Mouse (Mus musculus) effector memory CD4-positive, alpha-beta T cell, adult 5 months (primary cell): Measurements from ENCODE around the gene Tpi1. TPM values are rescaled to one million over a fixed set of nuclear protein-coding genes. Genes with fewer than 3 reads are reported as not detected.

Experiments used
- polyA plus RNA-seq: library from polyadenylated mRNA; unstranded; fragments of 100-300 nt; shearing (Covaris generic); gene quantifications from one replicate; pipeline ENCODE4 v1.2.1, GENCODE M21; 2017

Gene Tpi1
- 109 TPM for polyA plus RNA-seq

DNA sequence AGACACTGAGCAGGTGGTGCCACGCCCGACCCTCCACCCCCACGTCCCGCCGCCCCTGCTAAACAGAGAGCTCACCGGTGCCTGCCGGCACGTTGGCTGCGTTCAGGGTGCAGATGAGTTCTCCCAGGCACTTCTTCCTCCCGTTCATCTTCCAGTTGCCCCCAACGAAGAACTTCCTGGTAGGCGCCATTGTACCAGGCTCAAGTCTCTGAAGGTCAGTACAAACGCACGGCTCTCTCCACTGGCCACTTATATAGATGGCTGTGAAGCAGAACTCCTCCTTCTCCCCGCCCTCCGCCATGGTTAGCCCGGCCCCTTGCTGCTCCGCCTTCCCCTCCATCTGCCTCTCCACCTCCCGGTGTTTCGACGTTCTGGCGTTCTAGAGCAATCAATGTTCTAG lies at the start of gene Tpi1:
TSS of gene Tpi1 (minus strand) at position 364 of the 400 bp plus-strand sequence.

GRCm38 (mm10) chr6:124856916-124857839 lies 43.1 kb upstream of the Tpi1 start, which contains the start of gene P3h3:
TSS of gene P3h3 (minus strand) at chr6:124857752.

GRCm38 (mm10) chr6:124840241-124841167 lies 26.4 kb upstream of the Tpi1 start, which contains the start of gene Gnb3:
TSS of gene Gnb3 (minus strand) at chr6:124840275.

GRCm38 (mm10) chr6:124828868-124829798 lies 15.0 kb upstream of the Tpi1 start, which contains the start of the genes Usp5 and Cdca3:
TSS of gene Usp5 (minus strand) at chr6:124829484.
TSS of gene Cdca3 (plus strand) at chr6:124829547.

DNA sequence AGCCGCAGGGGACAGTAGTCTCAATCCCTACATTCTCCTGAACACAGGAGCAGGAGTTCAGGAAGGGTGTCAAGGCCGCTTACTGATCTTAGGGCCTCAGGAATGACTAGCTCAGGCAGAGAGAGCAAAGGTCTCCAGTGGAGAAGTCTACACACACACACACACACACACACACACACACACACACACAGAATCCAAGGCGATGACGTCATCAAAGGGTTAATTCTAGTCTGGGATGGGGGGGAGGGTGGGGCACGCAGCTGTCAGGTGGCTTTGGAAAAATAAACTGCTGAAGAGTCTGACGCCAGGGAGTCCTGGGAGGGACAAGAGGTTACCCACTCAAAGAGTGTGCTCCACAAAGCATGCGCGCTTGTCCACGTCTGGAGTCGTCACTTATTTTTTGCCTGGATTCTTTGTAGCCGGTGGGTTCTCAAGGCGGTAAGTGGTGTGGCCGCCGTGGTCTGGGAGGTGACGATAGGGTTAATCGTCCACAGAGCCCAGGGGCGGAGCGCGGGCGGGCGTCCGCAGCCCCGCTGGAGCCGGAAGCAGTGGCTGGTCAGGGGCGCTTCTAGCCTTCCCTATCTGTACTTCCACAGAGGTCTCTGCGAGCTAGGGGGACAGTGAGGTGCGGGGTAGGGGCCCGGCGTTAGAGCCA lies 5.6 kb downstream of the Tpi1 start, which contains the start of gene Spsb2:
TSS of gene Spsb2 (plus strand) at position 304 of the 655 bp plus-strand sequence.

DNA sequence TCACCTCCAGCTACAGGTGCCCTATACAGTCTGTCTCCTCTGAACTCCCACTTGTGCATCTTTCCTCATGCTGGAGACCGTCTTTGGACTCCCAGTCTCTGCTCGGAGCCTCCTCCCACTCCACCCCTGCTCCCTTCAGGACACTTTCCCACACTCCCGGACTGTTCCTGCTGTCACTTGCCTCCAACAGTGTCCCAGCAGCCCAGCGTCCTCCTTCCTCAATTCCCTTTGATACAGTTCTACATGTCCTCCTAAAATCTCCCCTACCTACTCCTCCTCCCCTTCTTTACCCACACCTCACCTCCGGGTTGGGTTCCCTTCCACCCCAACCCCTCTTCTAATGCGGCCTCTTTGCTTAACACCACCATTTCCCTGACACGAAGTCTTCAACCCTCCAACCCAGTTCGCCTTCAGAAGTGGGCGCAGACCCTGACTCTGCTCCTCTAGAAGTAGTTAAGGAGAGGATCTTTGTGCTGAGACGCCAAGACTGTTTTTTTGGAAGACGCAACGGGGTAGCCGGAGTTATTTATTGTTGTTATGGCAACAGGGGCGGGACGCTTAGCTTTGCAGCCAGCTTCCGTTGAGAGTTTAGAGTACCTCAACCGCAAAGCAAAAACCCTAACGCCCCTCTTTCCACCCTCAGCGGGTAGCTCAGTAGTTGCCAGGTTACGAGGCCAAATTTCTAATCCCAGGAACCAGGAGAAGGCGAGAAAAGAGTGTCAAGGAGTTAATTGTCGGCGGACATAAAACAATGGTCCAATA lies 34.7 kb downstream of the Tpi1 start, which contains the start of gene Lrrc23:
TSS of gene Lrrc23 (minus strand) at position 506 of the 762 bp plus-strand sequence.

DNA sequence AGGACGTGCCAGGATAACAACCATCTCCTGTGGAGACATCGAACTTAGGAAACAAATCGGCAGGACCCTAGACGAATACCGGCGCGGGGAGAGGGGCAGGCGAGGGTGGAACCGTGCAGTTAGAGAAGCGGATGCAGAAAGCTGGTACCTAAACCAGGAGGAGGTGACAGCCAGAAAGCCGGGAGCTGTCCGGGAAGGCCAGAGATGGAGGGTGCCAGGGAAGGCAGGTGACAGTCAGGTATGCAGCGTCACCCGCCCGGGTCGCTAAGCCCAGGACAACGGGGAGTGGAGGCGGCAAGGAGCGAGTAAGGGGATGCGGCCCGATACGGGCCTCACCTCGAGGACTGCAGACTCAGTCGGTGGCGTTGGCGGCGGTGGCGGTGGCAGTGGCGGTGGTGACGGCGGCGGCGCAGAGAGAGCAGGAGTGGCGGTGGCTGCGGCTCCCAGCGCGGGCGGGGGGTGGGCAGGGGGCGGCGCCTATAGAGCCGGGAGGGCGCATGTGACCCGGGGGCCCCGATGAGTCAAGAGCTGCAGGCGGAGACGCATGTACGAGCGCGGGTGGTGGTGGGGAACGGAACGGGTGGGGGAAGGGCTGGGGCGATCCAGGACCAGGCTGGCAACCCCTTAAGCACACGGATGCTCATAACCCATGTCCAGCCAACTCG lies 44.9 kb downstream of the Tpi1 start, which contains the start of gene Eno2:
TSS of gene Eno2 (minus strand) at position 573 of the 665 bp plus-strand sequence.

Other genes starting within 250 kb of the Tpi1 start
- not detected for gene C1rb, start 244.0 kb downstream of the Tpi1 start, polyA plus RNA-seq
- not detected for gene C1s2, start 178.2 kb downstream of the Tpi1 start, polyA plus RNA-seq
- gene Lpcat3, start 151.3 kb downstream of the Tpi1 start, polyA plus RNA-seq, result 27.3 TPM
- 299 TPM for gene Emg1, start 102.1 kb downstream of the Tpi1 start, polyA plus RNA-seq
- gene Phb2, start 102.0 kb downstream of the Tpi1 start, polyA plus RNA-seq, result 137 TPM
- gene Ptpn6, start 75.6 kb downstream of the Tpi1 start, polyA plus RNA-seq, result 230 TPM
- 313 TPM for gene Grcc10, start 72.9 kb downstream of the Tpi1 start, polyA plus RNA-seq
- 0.44 TPM for gene Gm45234, start 58.3 kb downstream of the Tpi1 start, polyA plus RNA-seq
- 21.5 TPM for gene Atn1, start 57.8 kb downstream of the Tpi1 start, polyA plus RNA-seq
- gene Eno2, start 44.6 kb downstream of the Tpi1 start, polyA plus RNA-seq, result 4.5 TPM
- 3.9 TPM for gene Lrrc23, start 34.6 kb downstream of the Tpi1 start, polyA plus RNA-seq
- 3.3 TPM for gene Spsb2, start 5.6 kb downstream of the Tpi1 start, polyA plus RNA-seq
- gene Usp5, start 15.2 kb upstream of the Tpi1 start, polyA plus RNA-seq, result 69.3 TPM
- 2.5 TPM for gene Cdca3, start 15.3 kb upstream of the Tpi1 start, polyA plus RNA-seq
- not detected for gene Gnb3, start 26.0 kb upstream of the Tpi1 start, polyA plus RNA-seq
- not detected for gene P3h3, start 43.5 kb upstream of the Tpi1 start, polyA plus RNA-seq
- not detected for gene Gpr162, start 49.7 kb upstream of the Tpi1 start, polyA plus RNA-seq
- 653 TPM for gene Cd4, start 73.9 kb upstream of the Tpi1 start, polyA plus RNA-seq
- gene Lag3, start 97.4 kb upstream of the Tpi1 start, polyA plus RNA-seq, result 0.87 TPM
- 4.7 TPM for gene Ptms, start 105.8 kb upstream of the Tpi1 start, polyA plus RNA-seq
- gene Mlf2, start 117.1 kb upstream of the Tpi1 start, polyA plus RNA-seq, result 116 TPM
- 39.3 TPM for gene Cops7a, start 151.2 kb upstream of the Tpi1 start, polyA plus RNA-seq
- 0.96 TPM for gene Pianp, start 182.4 kb upstream of the Tpi1 start, polyA plus RNA-seq
- gene Zfp384, start 194.8 kb upstream of the Tpi1 start, polyA plus RNA-seq, result 60.2 TPM
- 54.7 TPM for gene Ing4, start 225.5 kb upstream of the Tpi1 start, polyA plus RNA-seq
- gene Acrbp, start 235.4 kb upstream of the Tpi1 start, polyA plus RNA-seq, result 6.5 TPM